Mouse (Mus musculus): ENCODE measurements around the gene Med12l. TPM values are rescaled to one million over a fixed set of nuclear protein-coding genes. Genes with fewer than 3 reads are reported as not detected.
"Not testable (repeated sequence)": the region's sequence is repeated elsewhere in the genome, so short reads cannot be mapped to it uniquely, and the experiment has no call there.

The Med12l gene
- polyA plus RNA-seq, 1 experiment: not detected

GRCm38 (mm10) chr3:59054834-59055535 lies 49.4 kb downstream of the Med12l start:
- H3K4me1 ChIP-seq (ENCODE audit: control insufficient read depth): peaks cover 38% of the 10 kb centered on the region
- no peaks in the 10 kb centered on the region for H3K9me3 ChIP-seq (ENCODE audit: control insufficient read depth, low read length)
- H3K4me3 ChIP-seq (replicated peaks): peak overlapping the region; percentile 29
- no peaks in the 10 kb centered on the region for H3K36me3 ChIP-seq (ENCODE audit: control insufficient read depth)
- TF ChIP-seq TAL1 (IDR thresholded peaks at IDR 0.05; ENCODE audit: low read length) (no peak), GATA1 (IDR thresholded peaks at IDR 0.05; ENCODE audit: low read length) (no peak)
- no peaks in the 10 kb centered on the region for H3K27me3 ChIP-seq (ENCODE audit: control insufficient read depth)

GRCm38 (mm10) chr3:59059022-59059541 lies 53.5 kb downstream of the Med12l start:
- Histone ChIP-seq H3K4me3 (replicated peaks) (peak overlapping the region; percentile 50), H3K4me1 (ENCODE audit: control insufficient read depth) (peaks cover 54% of the 10 kb centered on the region), H3K9me3 (ENCODE audit: control insufficient read depth, low read length) (no peaks in the 10 kb centered on the region), H3K27me3 (ENCODE audit: control insufficient read depth) (no peaks in the 10 kb centered on the region), H3K36me3 (ENCODE audit: control insufficient read depth) (no peaks in the 10 kb centered on the region)
- TF ChIP-seq GATA1 (IDR thresholded peaks at IDR 0.05; ENCODE audit: low read length) (peak; percentile 40; the same call in 1 of the 2 replicates), TAL1 (IDR thresholded peaks at IDR 0.05; ENCODE audit: low read length) (peak; percentile 18; the same call in 1 of the 3 replicates)

GRCm38 (mm10) chr3:59060131-59060530 lies 54.5 kb downstream of the Med12l start:
- no peaks in the 10 kb centered on the region for H3K27me3 ChIP-seq (ENCODE audit: control insufficient read depth)
- TF ChIP-seq GATA1 (IDR thresholded peaks at IDR 0.05; ENCODE audit: low read length) (no peak), TAL1 (IDR thresholded peaks at IDR 0.05; ENCODE audit: low read length) (no peak)
- no peak overlapping the region for H3K4me3 ChIP-seq (replicated peaks)
- H3K36me3 ChIP-seq (ENCODE audit: control insufficient read depth): no peaks in the 10 kb centered on the region
- H3K9me3 ChIP-seq (ENCODE audit: control insufficient read depth, low read length): no peaks in the 10 kb centered on the region
- H3K4me1 ChIP-seq (ENCODE audit: control insufficient read depth): peaks cover 49% of the 10 kb centered on the region

- no peaks in the 10 kb centered on the region for H3K36me3 ChIP-seq (ENCODE audit: control insufficient read depth)
- no peak for TF ChIP-seq TAL1 (IDR thresholded peaks at IDR 0.05; ENCODE audit: low read length)
- peaks cover 42% of the 10 kb centered on the region for H3K4me1 ChIP-seq (ENCODE audit: control insufficient read depth)
- no peaks in the 10 kb centered on the region for H3K9me3 ChIP-seq (ENCODE audit: control insufficient read depth, low read length)
- H3K27me3 ChIP-seq (ENCODE audit: control insufficient read depth): no peaks in the 10 kb centered on the region
- H3K4me3 ChIP-seq (replicated peaks): no peak overlapping the region
These were observed 56.5 kb downstream of the Med12l start for GRCm38 (mm10) chr3:59062141-59062540.

- no peak for TF ChIP-seq GATA1 (IDR thresholded peaks at IDR 0.05; ENCODE audit: low read length)
- no peak for TF ChIP-seq TAL1 (IDR thresholded peaks at IDR 0.05; ENCODE audit: low read length)
- Histone ChIP-seq H3K9me3 (ENCODE audit: control insufficient read depth, low read length) (no peaks in the 10 kb centered on the region), H3K27me3 (ENCODE audit: control insufficient read depth) (no peaks in the 10 kb centered on the region), H3K4me3 (replicated peaks) (no peak overlapping the region), H3K36me3 (ENCODE audit: control insufficient read depth) (no peaks in the 10 kb centered on the region), H3K4me1 (ENCODE audit: control insufficient read depth) (peaks cover 33% of the 10 kb centered on the region)
These were observed 57.8 kb downstream of the Med12l start for GRCm38 (mm10) chr3:59063431-59063830.

GRCm38 (mm10) chr3:59065937-59066336 lies 60.3 kb downstream of the Med12l start:
- TF ChIP-seq TAL1 (IDR thresholded peaks at IDR 0.05; ENCODE audit: low read length) (no peak), GATA1 (IDR thresholded peaks at IDR 0.05; ENCODE audit: low read length) (no peak)
- Histone ChIP-seq H3K4me1 (ENCODE audit: control insufficient read depth) (peaks cover 13% of the 10 kb centered on the region), H3K4me3 (replicated peaks) (no peak overlapping the region), H3K27me3 (ENCODE audit: control insufficient read depth) (no peaks in the 10 kb centered on the region), H3K36me3 (ENCODE audit: control insufficient read depth) (no peaks in the 10 kb centered on the region), H3K9me3 (ENCODE audit: control insufficient read depth, low read length) (no peaks in the 10 kb centered on the region)

- Histone ChIP-seq H3K4me3 (replicated peaks) (no peak overlapping the region), H3K27me3 (ENCODE audit: control insufficient read depth) (no peaks in the 10 kb centered on the region), H3K4me1 (ENCODE audit: control insufficient read depth) (peaks cover 13% of the 10 kb centered on the region), H3K9me3 (ENCODE audit: control insufficient read depth, low read length) (no peaks in the 10 kb centered on the region), H3K36me3 (ENCODE audit: control insufficient read depth) (no peaks in the 10 kb centered on the region)
- TF ChIP-seq GATA1 (IDR thresholded peaks at IDR 0.05; ENCODE audit: low read length) (no peak), TAL1 (IDR thresholded peaks at IDR 0.05; ENCODE audit: low read length) (no peak)
These were observed 61.1 kb downstream of the Med12l start for GRCm38 (mm10) chr3:59066558-59067294.

- not testable (repeated sequence) for H3K4me1 ChIP-seq (ENCODE audit: control insufficient read depth); H3K9me3 ChIP-seq (ENCODE audit: control insufficient read depth, low read length); H3K36me3 ChIP-seq (ENCODE audit: control insufficient read depth); H3K4me3 ChIP-seq (replicated peaks); H3K27me3 ChIP-seq (ENCODE audit: control insufficient read depth)
These were observed 63.4 kb downstream of the Med12l start for GRCm38 (mm10) chr3:59069071-59069470.

GRCm38 (mm10) chr3:59077278-59077677 lies 71.7 kb downstream of the Med12l start:
- Histone ChIP-seq H3K36me3 (ENCODE audit: control insufficient read depth) (no peaks in the 10 kb centered on the region), H3K4me1 (ENCODE audit: control insufficient read depth) (no peaks in the 10 kb centered on the region), H3K4me3 (replicated peaks) (no peak overlapping the region), H3K27me3 (ENCODE audit: control insufficient read depth) (no peaks in the 10 kb centered on the region), H3K9me3 (ENCODE audit: control insufficient read depth, low read length) (no peaks in the 10 kb centered on the region)
- no peak for TF ChIP-seq GATA1 (IDR thresholded peaks at IDR 0.05; ENCODE audit: low read length)
- no peak for TF ChIP-seq TAL1 (IDR thresholded peaks at IDR 0.05; ENCODE audit: low read length)

Measured in erythroblast, embryonic 14.5 days (primary cell).